Mouse (Mus musculus): Measurements from ENCODE around the gene Itpr2.

Itpr2 gene

GRCm38 (mm10) chr6:146228048-146228447 is 274.0 kb downstream of the Itpr2 start:
- DNase-seq (ENCODE audit: low spot score in 2 of 2): no peak

GRCm38 (mm10) chr6:146222403-146223063 is 279.5 kb downstream of the Itpr2 start:
- peak in 1 of 2 experiments; percentile 14 for DNase-seq (ENCODE audit: low spot score in 2 of 2)

GRCm38 (mm10) chr6:146221371-146222336 is 280.4 kb downstream of the Itpr2 start:
- peak; percentile 78 for DNase-seq (ENCODE audit: low spot score in 2 of 2)

DNA sequence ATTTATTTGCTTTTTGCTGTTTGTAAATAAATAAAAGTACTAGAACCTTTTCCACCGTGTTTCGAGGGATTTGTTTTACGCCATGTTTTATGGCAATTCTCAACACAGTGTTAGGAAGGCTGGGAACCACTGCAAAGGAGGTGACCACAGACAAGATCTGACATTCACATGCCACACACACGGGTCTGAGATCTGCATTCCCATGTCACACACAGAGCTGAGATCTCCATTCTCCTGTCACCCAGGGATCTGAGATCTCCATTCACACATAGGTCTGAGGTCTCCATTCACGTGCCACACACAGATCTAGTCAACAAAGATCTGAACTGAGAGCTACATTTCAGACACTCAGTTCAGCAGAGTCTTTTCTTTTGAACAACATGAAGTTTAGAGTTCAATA is 282.0 kb downstream of the Itpr2 start:
- DNase-seq (ENCODE audit: low spot score in 2 of 2): no peak

DNA sequence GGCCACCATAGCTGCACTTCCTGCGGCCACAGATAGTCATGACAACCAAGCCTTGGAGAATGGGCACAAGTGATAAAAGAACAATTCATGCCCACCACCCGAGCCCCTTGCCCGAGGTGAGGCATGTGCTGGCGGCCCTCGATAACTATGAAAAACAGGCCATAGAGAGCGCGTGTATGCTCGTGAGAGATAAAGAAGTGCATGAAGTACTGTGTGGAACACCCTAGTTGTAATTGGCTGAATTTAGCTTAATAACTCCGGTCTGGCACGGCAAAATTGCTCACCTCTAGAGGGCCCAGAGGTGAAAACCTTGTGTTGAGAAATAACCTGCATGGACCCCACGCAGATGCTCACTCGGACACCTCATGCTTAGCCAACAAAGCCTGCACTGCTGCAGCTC is 282.5 kb downstream of the Itpr2 start:
- DNase-seq (ENCODE audit: low spot score in 2 of 2): peak; percentile 46 to 71

GRCm38 (mm10) chr6:146215302-146215701 is 286.7 kb downstream of the Itpr2 start:
- peak in 1 of 2 experiments; percentile 43 for DNase-seq (ENCODE audit: low spot score in 2 of 2)

GRCm38 (mm10) chr6:146212339-146212738 is 289.7 kb downstream of the Itpr2 start:
- DNase-seq (ENCODE audit: low spot score in 2 of 2): no peak

DNA sequence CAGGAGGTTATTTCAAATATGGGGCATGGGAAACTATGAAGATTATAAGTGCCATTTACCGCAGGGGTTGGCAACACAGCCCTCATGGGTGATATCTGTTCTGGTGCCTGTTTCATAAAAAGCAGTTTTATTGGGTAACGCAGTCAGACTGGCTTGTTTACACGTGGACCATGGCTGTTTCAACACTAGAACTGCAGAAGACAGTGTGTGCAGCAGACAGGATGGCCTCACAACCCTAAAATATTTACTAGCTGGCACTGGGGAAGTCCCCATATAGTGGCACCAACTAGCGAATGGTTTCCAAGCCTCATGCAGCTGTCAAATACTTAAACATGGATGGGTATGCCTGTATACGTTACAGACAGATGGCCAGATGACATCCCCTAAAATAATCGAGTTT is 290.8 kb downstream of the Itpr2 start:
- no peak for DNase-seq (ENCODE audit: low spot score in 2 of 2)

DNA sequence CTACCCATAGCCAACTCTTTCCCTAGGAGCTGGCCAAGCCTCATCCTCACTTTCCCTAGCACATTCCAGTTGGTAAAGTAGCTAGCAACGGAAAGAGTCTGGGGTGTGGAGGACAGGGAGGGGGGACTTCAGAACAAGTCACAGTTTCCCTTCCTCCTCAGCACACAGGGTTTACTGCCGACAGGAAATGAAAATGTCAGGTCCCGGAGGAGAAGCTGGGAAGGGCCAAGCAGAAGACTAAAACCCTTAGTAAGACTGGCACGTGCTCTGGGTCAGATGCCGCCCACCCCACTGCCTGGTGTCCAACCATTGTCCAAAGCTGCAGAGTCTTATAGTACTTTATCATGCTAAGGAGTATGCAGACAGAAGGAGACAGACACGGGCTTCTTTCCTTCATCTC is 293.0 kb downstream of the Itpr2 start:
- peak; percentile 31 to 36 for DNase-seq (ENCODE audit: low spot score in 2 of 2)

DNA sequence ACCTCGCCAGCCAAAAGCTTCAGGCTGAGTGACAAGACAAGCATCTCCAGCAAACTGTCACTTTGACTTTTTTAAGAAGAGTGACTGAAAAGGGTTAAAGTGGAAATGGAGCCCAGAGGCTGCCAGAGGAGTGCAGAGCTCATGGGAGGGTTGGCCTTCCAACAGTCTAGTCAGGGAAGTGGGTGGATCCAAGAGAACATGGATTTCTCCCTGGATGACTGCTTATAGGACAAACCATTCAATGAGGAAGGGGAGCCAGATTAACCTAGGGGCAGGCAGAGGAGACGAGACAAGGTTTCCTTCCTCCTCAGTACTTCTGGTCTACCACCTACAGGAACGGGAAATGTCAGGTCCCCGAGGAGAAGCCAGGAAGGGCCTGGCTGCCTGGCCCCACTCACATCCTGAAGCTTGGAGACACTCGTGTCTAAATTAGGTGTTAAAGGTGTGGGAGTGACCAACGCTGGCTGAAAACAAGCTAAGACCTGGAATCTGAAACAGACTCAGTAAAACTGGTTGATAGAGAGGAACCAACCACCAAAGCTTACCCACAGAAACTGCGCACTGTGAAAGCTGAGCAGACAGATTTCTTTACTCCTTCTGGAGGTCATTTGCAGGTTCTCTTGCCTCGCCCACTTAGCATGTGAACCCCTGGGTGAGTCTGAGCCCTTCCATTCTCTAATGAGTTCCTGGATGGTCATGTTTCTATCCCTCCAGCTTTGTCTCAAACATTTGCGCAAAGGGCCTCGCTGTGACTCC is 294.6 kb downstream of the Itpr2 start:
- DNase-seq (ENCODE audit: low spot score in 2 of 2): peak in 1 of 2 experiments; percentile 9

- DNase-seq (ENCODE audit: low spot score in 2 of 2): no peak
Observed at GRCm38 (mm10) chr6:146205136-146205535, 296.9 kb downstream of the Itpr2 start.

GRCm38 (mm10) chr6:146204470-146204869 is 297.6 kb downstream of the Itpr2 start:
- DNase-seq (ENCODE audit: low spot score in 2 of 2): no peak

- no peak for DNase-seq (ENCODE audit: low spot score in 2 of 2)
Observed at GRCm38 (mm10) chr6:146197868-146198379, 304.1 kb downstream of the Itpr2 start.

- DNase-seq (ENCODE audit: low spot score in 2 of 2): no peak
Observed at GRCm38 (mm10) chr6:146196701-146197100, 305.3 kb downstream of the Itpr2 start.

- no peak for DNase-seq (ENCODE audit: low spot score in 2 of 2)
Observed at GRCm38 (mm10) chr6:146195854-146196457, 306.1 kb downstream of the Itpr2 start.

GRCm38 (mm10) chr6:146191931-146192330 is 310.1 kb downstream of the Itpr2 start:
- DNase-seq (ENCODE audit: low spot score in 2 of 2): peak in 1 of 2 experiments; percentile 8

- DNase-seq (ENCODE audit: low spot score in 2 of 2): no peak
Observed at GRCm38 (mm10) chr6:146190006-146190405, 312.0 kb downstream of the Itpr2 start.

GRCm38 (mm10) chr6:146185532-146185931 is 316.5 kb downstream of the Itpr2 start:
- no peak for DNase-seq (ENCODE audit: low spot score in 2 of 2)

- no peak for DNase-seq (ENCODE audit: low spot score in 2 of 2)
Observed at GRCm38 (mm10) chr6:146184771-146185170, 317.3 kb downstream of the Itpr2 start.

DNA sequence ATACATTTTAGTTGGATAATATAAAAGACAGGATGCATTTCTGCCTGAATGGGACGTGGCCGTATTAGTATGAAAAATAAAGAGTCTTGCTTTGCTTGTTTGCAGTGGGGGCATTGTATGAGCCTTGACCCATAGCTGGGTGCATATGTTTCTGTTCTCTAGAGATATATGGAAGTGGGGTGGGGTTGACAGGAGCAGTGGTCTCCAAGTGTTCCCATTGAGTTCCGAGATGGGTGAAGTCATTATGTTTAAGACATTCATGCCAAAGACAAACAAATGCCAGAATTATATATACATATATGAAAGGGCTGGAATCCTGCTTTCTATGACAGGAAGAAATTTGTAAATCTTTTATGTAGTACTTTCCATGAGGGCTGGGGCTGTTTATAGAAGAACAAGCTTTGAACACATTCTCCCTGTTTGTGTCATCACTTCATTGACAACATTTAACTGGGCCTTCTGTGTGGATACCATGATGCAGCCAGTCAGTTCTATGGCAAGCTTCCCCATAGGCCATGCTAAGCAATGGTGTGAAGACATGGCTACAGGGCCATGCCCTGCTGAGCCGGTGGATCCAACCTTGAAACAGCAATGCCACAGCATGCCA is 327.3 kb downstream of the Itpr2 start:
- no peak for DNase-seq (ENCODE audit: low spot score in 2 of 2)

- peak; percentile 40 to 42 for DNase-seq (ENCODE audit: low spot score in 2 of 2)
Observed at GRCm38 (mm10) chr6:146170603-146171051, 331.4 kb downstream of the Itpr2 start.
